In genomic region chr12:104472601-104473424, GRCm38 (mm10) we compare ENCODE assay signal across 9 mouse cellular contexts. TPM values are rescaled to one million over a fixed set of nuclear protein-coding genes. Genes with fewer than 3 reads are reported as not detected.
DNase-seq lines count a peak whose midpoint lies in the region; ATAC-seq and TF ChIP-seq lines count a peak whose summit lies in the region.
"Had no signal": no experiment of that assay in that cellular context is flagged by ENCODE, and none has a peak within 500 bp of the region (broad histone marks: within the 10 kb centered on the region; RNA-seq: fewer than 3 reads in every experiment).

Gsc (minus strand) TSS chr12:104473330.

- H3K4me2 ChIP-seq in forebrain, postnatal 0 days (ENCODE audit: low read depth), result peak within 1 kb of the TSS; percentile 58
- H3K4me2 ChIP-seq in intestine, embryonic 16.5 days (ENCODE audit: low read depth, low read length), result peak within 1 kb of the TSS; percentile 92
- H3K4me2 ChIP-seq in lung, postnatal 0 days (replicated peaks; ENCODE audit: low read depth, low read length), result peak within 1 kb of the TSS; percentile 91

- DNase-seq in cerebellum, postnatal 25 days, result peak; percentile 17 to 19
- DNase-seq in cerebellum, adult 9-11 months, result no peak
- peak; percentile 72 for DNase-seq in R1 (ENCODE audit: low read depth, low spot score)
- peak; percentile 39 for DNase-seq in forebrain, postnatal 0 days
- DNase-seq in lung, postnatal 0 days (ENCODE audit: low spot score), result peak; percentile 64
- no peak for DNase-seq in cerebellum, postnatal 36 days

- peaks cover 59% of the 10 kb centered on the region for H3K27me3 ChIP-seq in forebrain, postnatal 0 days (ENCODE audit: insufficient read depth, low read length)
- H3K27me3 ChIP-seq in intestine, embryonic 16.5 days (replicated peaks; ENCODE audit: control insufficient read depth, insufficient read depth, low read length), result peaks cover 65% of the 10 kb centered on the region
- peaks cover 61% of the 10 kb centered on the region for H3K27me3 ChIP-seq in lung, postnatal 0 days (replicated peaks; ENCODE audit: insufficient read depth, low read length)
- peaks cover 17% of the 10 kb centered on the region for H3K27me3 ChIP-seq in testis, adult 2 months (ENCODE audit: control insufficient read depth, insufficient read depth, low read length)

- no peak for TF ChIP-seq POLR2A in testis, adult 2 months (IDR thresholded peaks at IDR 0.05; ENCODE audit: control insufficient read depth, low read depth, low read length)

- H3K9ac ChIP-seq in forebrain, postnatal 0 days, result no peak within 1 kb of the TSS
- peak within 1 kb of the TSS; percentile 15 for H3K9ac ChIP-seq in intestine, embryonic 16.5 days (ENCODE audit: low read depth, low read length)
- no peak within 1 kb of the TSS for H3K9ac ChIP-seq in lung, postnatal 0 days (replicated peaks; ENCODE audit: low read depth)

- no peaks in the 10 kb centered on the region for H3K4me1 ChIP-seq in forebrain, postnatal 0 days (ENCODE audit: insufficient read depth)
- H3K4me1 ChIP-seq in intestine, embryonic 16.5 days (ENCODE audit: control insufficient read depth, insufficient read depth, low read length), result peaks cover 22% of the 10 kb centered on the region
- H3K4me1 ChIP-seq in lung, postnatal 0 days (ENCODE audit: insufficient read depth, low read depth, low read length), result 0 out of 2 replicates have a peak, but pooled peaks cover 7% of the 10 kb centered on the region
- peaks cover 22% of the 10 kb centered on the region for H3K4me1 ChIP-seq in testis, adult 2 months (ENCODE audit: control insufficient read depth, insufficient read depth, low read length)

- H3K4me3 ChIP-seq in forebrain, postnatal 0 days (ENCODE audit: low read depth, low read length), result peak within 1 kb of the TSS; percentile 37
- peak within 1 kb of the TSS; percentile 62 for H3K4me3 ChIP-seq in intestine, embryonic 16.5 days (ENCODE audit: low read length)
- H3K4me3 ChIP-seq in lung, postnatal 0 days (ENCODE audit: low read depth, low read length), result peak within 1 kb of the TSS; percentile 61
- peak within 1 kb of the TSS; percentile 74 for H3K4me3 ChIP-seq in testis, adult 2 months (ENCODE audit: control insufficient read depth, low read depth, low read length)

- peak; percentile 32 for ATAC-seq in forebrain, postnatal 0 days
- ATAC-seq in intestine, embryonic 16.5 days, result peak; percentile 67
- ATAC-seq in lung, postnatal 0 days, result peak; percentile 67

- TF ChIP-seq EP300 in lung, postnatal 0 days (IDR thresholded peaks at IDR 0.05), result no peak

- 2% methylated on average over 91 of the region's 97 CpGs for WGBS in forebrain, postnatal 0 days
- under 1% methylated on average over 87 of the region's 97 CpGs for WGBS in intestine, embryonic 16.5 days
- under 1% methylated on average over 68 of the region's 97 CpGs for WGBS in lung, postnatal 0 days

- no peak for TF ChIP-seq CTCF in forebrain, postnatal 0 days (IDR thresholded peaks at IDR 0.05; ENCODE audit: low read depth)
- no peak for TF ChIP-seq CTCF in lung, postnatal 0 days (IDR thresholded peaks at IDR 0.05)
- TF ChIP-seq CTCF in testis, adult 2 months (IDR thresholded peaks at IDR 0.05; ENCODE audit: control insufficient read depth, insufficient read depth, insufficient replicate concordance, low read depth, low read length), result no peak

- no peak within 1 kb of the TSS for H3K27ac ChIP-seq in forebrain, postnatal 0 days (ENCODE audit: low read depth, low read length)
- H3K27ac ChIP-seq in intestine, embryonic 16.5 days (ENCODE audit: low read length), result no peak within 1 kb of the TSS
- no peak within 1 kb of the TSS for H3K27ac ChIP-seq in lung, postnatal 0 days (ENCODE audit: low read length)
- no peak within 1 kb of the TSS for H3K27ac ChIP-seq in testis, adult 2 months (ENCODE audit: control insufficient read depth, insufficient read depth, low read depth, low read length)

- H3K9me3 ChIP-seq in forebrain, postnatal 0 days (ENCODE audit: low read length), result no peaks in the 10 kb centered on the region
- no peaks in the 10 kb centered on the region for H3K9me3 ChIP-seq in intestine, embryonic 16.5 days (ENCODE audit: control insufficient read depth, low read length)
- H3K9me3 ChIP-seq in lung, postnatal 0 days (ENCODE audit: low read length), result no peaks in the 10 kb centered on the region

- H3K36me3 ChIP-seq in forebrain, postnatal 0 days (ENCODE audit: insufficient read depth), result no peaks in the 10 kb centered on the region
- H3K36me3 ChIP-seq in intestine, embryonic 16.5 days (ENCODE audit: control insufficient read depth, insufficient read depth, low read length), result no peaks in the 10 kb centered on the region
- no peaks in the 10 kb centered on the region for H3K36me3 ChIP-seq in lung, postnatal 0 days (ENCODE audit: insufficient read depth, low read length)
- H3K36me3 ChIP-seq in testis, adult 2 months (ENCODE audit: control insufficient read depth, insufficient read depth, low read length), result no peaks in the 10 kb centered on the region

RNA-seq across cellular contexts. Expression of gene Gsc, which starts in this region (rescaled TPM):
- 1.5 TPM in 1 of 2 replicates, not detected in the other for total RNA-seq in forebrain, postnatal 0 days (2014; rRNA removed)
- 0.11 TPM in 1 of 2 replicates, not detected in the other for polyA plus RNA-seq in forebrain, postnatal 0 days (2015; fragmentation: Nextera tagmentation; extraction: Ambion mirVana)
- polyA plus RNA-seq in intestine, embryonic 16.5 days (2015; fragmentation: Nextera tagmentation; extraction: Ambion mirVana), result 0.23 and 0.24 TPM in 2 replicates
- polyA plus RNA-seq in lung, postnatal 0 days (2015; fragmentation: Nextera tagmentation; extraction: Ambion mirVana), result not detected in 2 replicates
- polyA plus RNA-seq in testis, adult 2 months (2012; rRNA removed), result 2.0 and 2.2 TPM in 2 replicates
- total RNA-seq: hematopoietic stem cell, adult 5-6 weeks had no signal

Comparison
In these comparisons a context has a peak if more than half of its experiments do, and no peak if none do; other contexts are left out.
1. DNase-seq: peak in cerebellum, postnatal 25 days (2 of 2), R1 (single experiment) and forebrain, postnatal 0 days (single experiment); none in cerebellum, adult 9-11 months (single experiment) and cerebellum, postnatal 36 days (0 of 2).
2. Peak in ATAC-seq, H3K4me3 ChIP-seq, H3K9ac ChIP-seq and H3K4me2 ChIP-seq in intestine, embryonic 16.5 days; RNA of the gene not detected or under 1 TPM.
3. Peak in DNase-seq, ATAC-seq, H3K4me3 ChIP-seq and H3K4me2 ChIP-seq in lung, postnatal 0 days; RNA of the gene not detected or under 1 TPM.
4. Peak in every context shown above with its lines, with median percentiles within 50 percentile points of each other: ATAC-seq, H3K4me2 ChIP-seq and H3K4me3 ChIP-seq.